8 mouse cellular contexts compared by ENCODE assay signal in the genomic region with DNA sequence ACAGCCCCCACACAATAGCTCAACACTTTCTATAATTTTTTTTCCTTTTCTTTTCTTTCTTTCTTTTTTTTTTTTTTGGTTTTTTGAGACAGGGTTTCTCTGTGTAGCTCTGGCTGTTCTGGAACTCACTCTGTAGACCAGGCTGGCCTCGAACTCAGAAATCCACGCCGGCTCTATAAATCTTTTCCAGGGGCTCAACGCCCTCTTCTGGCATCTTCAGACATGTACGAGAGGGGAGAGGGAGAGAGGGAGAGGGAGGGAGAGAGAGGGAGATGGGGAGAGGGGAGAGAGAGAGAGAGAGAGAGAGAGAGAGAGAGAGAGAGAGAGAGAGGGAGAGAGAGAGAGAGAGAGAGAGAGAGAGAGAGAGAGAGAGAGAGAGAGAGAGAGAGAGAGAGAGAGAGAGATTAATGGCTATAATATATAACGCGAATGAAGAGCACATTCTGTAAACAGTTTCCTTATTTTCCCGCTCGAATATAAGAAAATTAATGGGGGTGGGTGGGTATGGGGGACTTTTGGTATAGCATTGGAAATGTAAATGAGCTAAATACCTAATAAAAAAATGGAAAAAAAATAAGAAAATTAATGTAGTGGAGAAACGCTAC. TPM values are rescaled to one million over a fixed set of nuclear protein-coding genes. Genes with fewer than 3 reads are reported as not detected.
DNase-seq lines count a peak whose midpoint lies in the region; ATAC-seq and TF ChIP-seq lines count a peak whose summit lies in the region.
"Not testable (repeated sequence)": the region's sequence is repeated elsewhere in the genome, so short reads cannot be mapped to it uniquely, and the experiment has no call there.

No protein-coding gene starts in this region.

- WGBS in embryonic facial prominence, embryonic 14.5 days, result 12% methylated on average over 10 of the region's 10 CpGs
- 8% methylated on average over 10 of the region's 10 CpGs for WGBS in heart, embryonic 13.5 days
- WGBS in kidney, embryonic 14.5 days, result 12% methylated on average over 10 of the region's 10 CpGs
- 5% methylated on average over 10 of the region's 10 CpGs for WGBS in liver, embryonic 14.5 days (ENCODE audit: insufficient replicate concordance)
- WGBS in midbrain, embryonic 16.5 days, result 14% methylated on average over 10 of the region's 10 CpGs
- 6% methylated on average over 10 of the region's 10 CpGs for WGBS in stomach, postnatal 0 days

- peak; percentile 53 for DNase-seq in cerebellum, adult 11-12 months
- peak; percentile 38 for DNase-seq in embryonic facial prominence, embryonic 14.5 days (ENCODE audit: low spot score)
- DNase-seq in liver, embryonic 14.5 days (ENCODE audit: low read depth in 3 of 3, low spot score in 3 of 3), result peak in 1 of 3 experiments; percentile 35
- DNase-seq in stomach, postnatal 0 days (ENCODE audit: low spot score), result not testable (repeated sequence)

- ATAC-seq in embryonic facial prominence, embryonic 14.5 days (ENCODE audit: low read depth); heart, embryonic 13.5 days (ENCODE audit: extremely low read depth, insufficient number of reproducible peaks, low FRiP score, low TSS enrichment); liver, embryonic 14.5 days (ENCODE audit: insufficient read depth); stomach, postnatal 0 days (ENCODE audit: low FRiP score, low TSS enrichment): not testable (repeated sequence)
- ATAC-seq in kidney, embryonic 14.5 days (ENCODE audit: low FRiP score, low TSS enrichment), result peak; percentile 11; the same call in 1 of the 2 replicates
- ATAC-seq in midbrain, embryonic 16.5 days, result 0 out of 2 replicates have a peak, but pooled peaks have one; percentile 25

- not testable (repeated sequence) for TF ChIP-seq EP300 in liver, embryonic 14.5 days (IDR thresholded peaks at IDR 0.05; ENCODE audit: low read depth); stomach, postnatal 0 days (optimal IDR thresholded peaks at IDR 0.05)

- H3K4me2 ChIP-seq in embryonic facial prominence, embryonic 14.5 days (ENCODE audit: low read depth, low read length), result peak overlapping the region; percentile 83
- H3K4me2 ChIP-seq in heart, embryonic 13.5 days, result peak overlapping the region; percentile 86
- H3K4me2 ChIP-seq in kidney, embryonic 14.5 days (replicated peaks; ENCODE audit: low read depth, low read length), result peak overlapping the region; percentile 51
- H3K4me2 ChIP-seq in liver, embryonic 14.5 days (ENCODE audit: low read depth), result peak overlapping the region; percentile 83
- peak overlapping the region; percentile 94 for H3K4me2 ChIP-seq in midbrain, embryonic 16.5 days (ENCODE audit: low read length)
- peak overlapping the region; percentile 80 for H3K4me2 ChIP-seq in stomach, postnatal 0 days (replicated peaks; ENCODE audit: low read depth)

- not testable (repeated sequence) for H3K36me3 ChIP-seq in E14TG2a.4 (ENCODE audit: insufficient read depth, low read length); embryonic facial prominence, embryonic 14.5 days (ENCODE audit: control insufficient read depth, insufficient read depth, low read length); heart, embryonic 13.5 days; kidney, embryonic 14.5 days (ENCODE audit: control insufficient read depth, insufficient read depth, low read length); liver, embryonic 14.5 days (replicated peaks; ENCODE audit: control insufficient read depth, insufficient read depth, low read depth); midbrain, embryonic 16.5 days (ENCODE audit: control insufficient read depth, insufficient read depth, low read length); stomach, postnatal 0 days (ENCODE audit: control insufficient read depth, insufficient read depth, low read length)

- peak overlapping the region; percentile 89 for H3K27ac ChIP-seq in embryonic facial prominence, embryonic 14.5 days (replicated peaks; ENCODE audit: low read depth, low read length)
- H3K27ac ChIP-seq in heart, embryonic 13.5 days (replicated peaks), result peak overlapping the region; percentile 70
- H3K27ac ChIP-seq in kidney, embryonic 14.5 days (ENCODE audit: low read depth, low read length); liver, embryonic 14.5 days: not testable (repeated sequence)
- H3K27ac ChIP-seq in midbrain, embryonic 16.5 days (ENCODE audit: low read length), result peak overlapping the region; percentile 82
- peak overlapping the region; percentile 88; the same call in 1 of the 2 replicates for H3K27ac ChIP-seq in stomach, postnatal 0 days (replicated peaks)

- not testable (repeated sequence) for H3K9me3 ChIP-seq in E14TG2a.4 (ENCODE audit: low read length); embryonic facial prominence, embryonic 14.5 days (ENCODE audit: control insufficient read depth, low read length); heart, embryonic 13.5 days; kidney, embryonic 14.5 days (ENCODE audit: control insufficient read depth, low read length); liver, embryonic 14.5 days (ENCODE audit: control insufficient read depth, low read length); midbrain, embryonic 16.5 days (replicated peaks; ENCODE audit: control insufficient read depth, low read length, poor library complexity, severe bottlenecking); stomach, postnatal 0 days (ENCODE audit: control insufficient read depth, low read length)

- peak overlapping the region; percentile 93 for H3K4me3 ChIP-seq in E14TG2a.4 (replicated peaks; ENCODE audit: low read length)
- peak overlapping the region; percentile 84 for H3K4me3 ChIP-seq in embryonic facial prominence, embryonic 14.5 days (ENCODE audit: low read depth, low read length)
- H3K4me3 ChIP-seq in heart, embryonic 13.5 days, result peak overlapping the region; percentile 83
- H3K4me3 ChIP-seq in kidney, embryonic 14.5 days (ENCODE audit: low read length), result peak overlapping the region; percentile 48
- H3K4me3 ChIP-seq in liver, embryonic 14.5 days (ENCODE audit: insufficient read depth in 1 of 2, low read depth in 2 of 2, low read length in 2 of 2), result peak overlapping the region; percentile 89 to 90; a peak in 3 of 4 replicates
- peak overlapping the region; percentile 93 for H3K4me3 ChIP-seq in midbrain, embryonic 16.5 days (ENCODE audit: low read depth, low read length)
- peak overlapping the region; percentile 72 for H3K4me3 ChIP-seq in stomach, postnatal 0 days (ENCODE audit: low read depth, low read length)

- not testable (repeated sequence) for H3K27me3 ChIP-seq in E14TG2a.4 (ENCODE audit: insufficient read depth, low read length); embryonic facial prominence, embryonic 14.5 days (replicated peaks; ENCODE audit: control insufficient read depth, insufficient read depth, low read length); heart, embryonic 13.5 days (replicated peaks); kidney, embryonic 14.5 days (ENCODE audit: control insufficient read depth, insufficient read depth, low read length); liver, embryonic 14.5 days (ENCODE audit: control insufficient read depth, insufficient read depth, low read length); midbrain, embryonic 16.5 days (ENCODE audit: control insufficient read depth, insufficient read depth, low read depth, low read length); stomach, postnatal 0 days (ENCODE audit: control insufficient read depth, insufficient read depth, low read length)

- H3K4me1 ChIP-seq in E14TG2a.4 (replicated peaks; ENCODE audit: low read depth, low read length), result peaks cover 11% of the 10 kb centered on the region
- not testable (repeated sequence) for H3K4me1 ChIP-seq in embryonic facial prominence, embryonic 14.5 days (ENCODE audit: control insufficient read depth, insufficient read depth, low read length); heart, embryonic 13.5 days; kidney, embryonic 14.5 days (ENCODE audit: control insufficient read depth, insufficient read depth, low read length); liver, embryonic 14.5 days (replicated peaks; ENCODE audit: control insufficient read depth in 2 of 2, insufficient read depth in 2 of 2, low read length in 1 of 2); midbrain, embryonic 16.5 days (ENCODE audit: control insufficient read depth, insufficient read depth, low read length); stomach, postnatal 0 days (replicated peaks; ENCODE audit: control insufficient read depth, insufficient read depth)

- TF ChIP-seq CTCF in E14TG2a.4 (conservative IDR thresholded peaks at IDR 0.05; ENCODE audit: low read length); liver, embryonic 14.5 days (IDR thresholded peaks at IDR 0.05; ENCODE audit: low read depth): not testable (repeated sequence)
- peak; percentile 40 for TF ChIP-seq CTCF in stomach, postnatal 0 days (IDR thresholded peaks at IDR 0.05; ENCODE audit: low read depth)

- peak overlapping the region; percentile 77 for H3K9ac ChIP-seq in embryonic facial prominence, embryonic 14.5 days (ENCODE audit: low read depth, low read length)
- peak overlapping the region; percentile 90 for H3K9ac ChIP-seq in heart, embryonic 13.5 days
- 0 out of 2 replicates have a peak overlapping the region, but pooled peaks have one; percentile 66 for H3K9ac ChIP-seq in kidney, embryonic 14.5 days (ENCODE audit: low read depth, low read length)
- H3K9ac ChIP-seq in liver, embryonic 14.5 days (replicated peaks), result peak overlapping the region; percentile 77; the same call in 1 of the 2 replicates
- H3K9ac ChIP-seq in midbrain, embryonic 16.5 days (ENCODE audit: low read depth, low read length), result not testable (repeated sequence)
- peak overlapping the region; percentile 68; the same call in 1 of the 2 replicates for H3K9ac ChIP-seq in stomach, postnatal 0 days (ENCODE audit: low read length)

RNA-seq across cellular contexts. Expression of a gene that starts 0.5 kb away (rescaled TPM):
- 21.6 and 22.3 TPM in 2 replicates for polyA plus RNA-seq in embryonic facial prominence, embryonic 14.5 days (2014; fragmentation: Nextera tagmentation; extraction: Ambion mirVana)
- 16.6 and 16.9 TPM in 2 replicates for polyA plus RNA-seq in heart, embryonic 13.5 days (2015; fragmentation: Nextera tagmentation; extraction: Ambion mirVana)
- polyA plus RNA-seq in kidney, embryonic 14.5 days (2014; fragmentation: Nextera tagmentation; extraction: Ambion mirVana), result 21.6 and 28.8 TPM in 2 replicates
- 3.7 and 4.2 TPM in 2 replicates for polyA plus RNA-seq in liver, embryonic 14.5 days (2012; rRNA removed)
- 5.1 and 5.5 TPM in 2 replicates for polyA plus RNA-seq in liver, embryonic 14.5 days (2014; fragmentation: Nextera tagmentation; extraction: Ambion mirVana)
- polyA plus RNA-seq in midbrain, embryonic 16.5 days (2015; fragmentation: Nextera tagmentation; extraction: Ambion mirVana), result 66.4 and 66.9 TPM in 2 replicates
- polyA plus RNA-seq in stomach, postnatal 0 days (2015; fragmentation: Nextera tagmentation; extraction: Ambion mirVana), result 9.0 and 10.6 TPM in 2 replicates

RNA-seq across cellular contexts. Expression of a gene that starts 26.0 kb away (rescaled TPM):
- polyA plus RNA-seq in embryonic facial prominence, embryonic 14.5 days (2014; fragmentation: Nextera tagmentation; extraction: Ambion mirVana), result 12.3 and 15.1 TPM in 2 replicates
- 9.2 and 10.6 TPM in 2 replicates for polyA plus RNA-seq in heart, embryonic 13.5 days (2015; fragmentation: Nextera tagmentation; extraction: Ambion mirVana)
- 8.6 and 11.2 TPM in 2 replicates for polyA plus RNA-seq in kidney, embryonic 14.5 days (2014; fragmentation: Nextera tagmentation; extraction: Ambion mirVana)
- 3.1 and 4.0 TPM in 2 replicates for polyA plus RNA-seq in liver, embryonic 14.5 days (2012; rRNA removed)
- 1.6 and 2.3 TPM in 2 replicates for polyA plus RNA-seq in liver, embryonic 14.5 days (2014; fragmentation: Nextera tagmentation; extraction: Ambion mirVana)
- 25.0 and 27.2 TPM in 2 replicates for polyA plus RNA-seq in midbrain, embryonic 16.5 days (2015; fragmentation: Nextera tagmentation; extraction: Ambion mirVana)
- 5.4 and 7.2 TPM in 2 replicates for polyA plus RNA-seq in stomach, postnatal 0 days (2015; fragmentation: Nextera tagmentation; extraction: Ambion mirVana)

RNA-seq across cellular contexts. Expression of a gene that starts 55.7 kb away (rescaled TPM):
- 13.1 and 14.3 TPM in 2 replicates for polyA plus RNA-seq in embryonic facial prominence, embryonic 14.5 days (2014; fragmentation: Nextera tagmentation; extraction: Ambion mirVana)
- 3.2 and 3.7 TPM in 2 replicates for polyA plus RNA-seq in heart, embryonic 13.5 days (2015; fragmentation: Nextera tagmentation; extraction: Ambion mirVana)
- polyA plus RNA-seq in kidney, embryonic 14.5 days (2014; fragmentation: Nextera tagmentation; extraction: Ambion mirVana), result 3.1 TPM in 2 replicates
- 0.05 and 0.07 TPM in 2 replicates for polyA plus RNA-seq in liver, embryonic 14.5 days (2012; rRNA removed)
- 0.04 TPM in 1 of 2 replicates, not detected in the other for polyA plus RNA-seq in liver, embryonic 14.5 days (2014; fragmentation: Nextera tagmentation; extraction: Ambion mirVana)
- 41.8 and 43.3 TPM in 2 replicates for polyA plus RNA-seq in midbrain, embryonic 16.5 days (2015; fragmentation: Nextera tagmentation; extraction: Ambion mirVana)
- 6.1 and 6.3 TPM in 2 replicates for polyA plus RNA-seq in stomach, postnatal 0 days (2015; fragmentation: Nextera tagmentation; extraction: Ambion mirVana)
